Mouse (Mus musculus) stomach, postnatal 0 days (tissue): Measurements from ENCODE around the gene Mrln. TPM values are rescaled to one million over a fixed set of nuclear protein-coding genes. Genes with fewer than 3 reads are reported as not detected.

ENCODE experiments used
- ATAC-seq: fragments of 200-750 bp; cut with Nextera tagmentation; 2 replicates; pipeline ENCODE4 v1.8.0; 2017; ENCODE audit not compliant: low FRiP score, low TSS enrichment
- DNase-seq: peaks from one replicate; pipeline ENCODE4 v3.0.0-alpha.2; 2016; ENCODE audit warnings: low spot score
- H3K27ac ChIP-seq: fragments of 300-500 bp; sonication (generic); replicated peaks from 2 replicates; pipeline ENCODE4 v1.5.1; 2014; ENCODE audit warnings: mild to moderate bottlenecking, control low read depth
- H3K27me3 ChIP-seq: fragments of 300-500 bp; sonication (generic); 2 replicates; pipeline ENCODE4 v1.6.1; 2014; ENCODE audit warnings: low read length; ENCODE audit not compliant: control insufficient read depth, insufficient read depth
- H3K36me3 ChIP-seq: fragments of 300-500 bp; sonication (generic); 2 replicates; pipeline ENCODE4 v1.6.1; 2014; ENCODE audit warnings: low read length, mixed read lengths; ENCODE audit not compliant: control insufficient read depth, insufficient read depth
- H3K4me1 ChIP-seq: fragments of 300-500 bp; sonication (generic); replicated peaks from 2 replicates; pipeline ENCODE4 v1.6.1; 2014; ENCODE audit warnings: antibody characterized with exemption; ENCODE audit not compliant: control insufficient read depth, insufficient read depth
- H3K4me2 ChIP-seq: fragments of 300-500 bp; sonication (generic); replicated peaks from 2 replicates; pipeline ENCODE4 v1.6.1; 2014; ENCODE audit warnings: low read depth, mild to moderate bottlenecking, control low read depth, moderate library complexity
- H3K4me3 ChIP-seq: fragments of 300-500 bp; sonication (generic); 2 replicates; pipeline ENCODE4 v1.5.1; 2014; ENCODE audit warnings: low read depth, low read length, control low read depth
- H3K9ac ChIP-seq: fragments of 300-500 bp; sonication (generic); 2 replicates; pipeline ENCODE4 v1.6.1; 2014; ENCODE audit warnings: mild to moderate bottlenecking, low read length, control low read depth, mixed read lengths
- H3K9me3 ChIP-seq: fragments of 300-500 bp; sonication (generic); 2 replicates; pipeline ENCODE4 v1.6.1; 2016; ENCODE audit warnings: low read length; ENCODE audit not compliant: control insufficient read depth
- CTCF ChIP-seq: IDR thresholded peaks from 2 replicates; pipeline ENCODE4 v1.5.1; 2016; ENCODE audit warnings: antibody characterized with exemption, low read depth, mild to moderate bottlenecking, moderate library complexity
- EP300 ChIP-seq: optimal IDR thresholded peaks from 2 replicates; pipeline ENCODE3; 2016; ENCODE audit warnings: antibody characterized with exemption
- WGBS: fragments of 180-500 bp; shearing (Covaris S2); extraction: QIAGEN DNeasy Blood & Tissue Kit; methylation state at CpG from one replicate; pipeline ENCODE4 v1.1.7; 2014; 5-methylcytosine and 5-hydroxymethylcytosine counted together
- polyA plus RNA-seq: library from polyadenylated mRNA; unstranded; fragments of >200 nt; fragmentation: Nextera tagmentation; extraction: Ambion mirVana; gene quantifications from 2 replicates; pipeline ENCODE4 v1.2.1, GENCODE M21; 2015

Mrln gene
- polyA plus RNA-seq, 1 experiment from 2014 or later: 1.5 TPM

- no peak for ATAC-seq
- no peak overlapping the region for H3K4me2 ChIP-seq
- H3K4me1 ChIP-seq: no peaks in the 10 kb centered on the region
- 78% methylated on average over 3 of the region's 3 CpGs for WGBS
- TF ChIP-seq EP300: no peak
- no peak for TF ChIP-seq CTCF
- DNase-seq: no peak
- H3K27me3 ChIP-seq: no peaks in the 10 kb centered on the region
- H3K27ac ChIP-seq: no peak overlapping the region
- H3K9ac ChIP-seq: no peak overlapping the region
- H3K36me3 ChIP-seq: no peaks in the 10 kb centered on the region
- H3K4me3 ChIP-seq: no peak overlapping the region
- H3K9me3 ChIP-seq: no peaks in the 10 kb centered on the region
Measured at GRCm38 (mm10) chr10:70262051-70262450, 57.6 kb downstream of the Mrln start.

- H3K4me3 ChIP-seq: no peak overlapping the region
- DNase-seq: peak; percentile 25
- ATAC-seq: peak; percentile 58
- H3K36me3 ChIP-seq: no peaks in the 10 kb centered on the region
- H3K4me1 ChIP-seq: no peaks in the 10 kb centered on the region
- no peaks in the 10 kb centered on the region for H3K9me3 ChIP-seq
- no peaks in the 10 kb centered on the region for H3K27me3 ChIP-seq
- peak overlapping the region; percentile 61 for H3K27ac ChIP-seq
- no peak overlapping the region for H3K4me2 ChIP-seq
- TF ChIP-seq EP300 (no peak), CTCF (no peak)
- 29% methylated on average over 4 of the region's 4 CpGs for WGBS
- H3K9ac ChIP-seq: no peak overlapping the region
Measured at GRCm38 (mm10) chr10:70263681-70264189, 59.3 kb downstream of the Mrln start.

DNA sequence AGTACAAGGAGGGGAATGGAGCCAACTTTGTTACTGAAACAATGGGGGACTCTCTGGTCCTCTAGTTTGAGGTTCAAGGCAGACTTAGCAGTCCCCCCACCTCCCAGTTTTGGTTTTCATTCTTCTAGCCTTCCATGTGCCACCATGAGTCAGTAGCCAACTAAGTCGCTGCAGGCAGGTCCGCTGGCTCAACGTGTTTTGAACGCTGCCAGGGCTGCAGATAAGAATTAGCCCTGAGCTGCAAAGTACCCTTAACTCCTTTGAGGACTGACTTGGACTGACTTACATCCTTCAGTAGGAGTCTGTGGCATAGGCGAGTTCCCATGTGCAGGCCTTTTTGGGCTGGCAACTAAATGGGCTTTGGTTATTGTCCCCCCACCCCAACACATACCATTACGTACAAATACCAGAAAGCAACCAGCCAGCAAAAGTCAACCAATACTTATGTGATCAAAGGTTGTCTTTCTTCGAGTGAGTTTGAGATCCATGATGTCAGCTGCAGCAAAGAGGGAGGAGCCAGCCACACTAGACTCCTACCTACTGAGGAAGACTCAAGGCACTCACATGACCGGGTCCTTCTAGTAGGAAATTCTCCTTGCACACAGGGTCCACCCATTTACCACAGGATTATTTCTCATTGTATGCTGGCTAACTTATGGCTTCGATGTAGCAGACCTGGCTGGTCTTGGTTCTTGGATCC, 60.0 kb downstream of the Mrln start:
- Histone ChIP-seq H3K9me3 (no peaks in the 10 kb centered on the region), H3K4me3 (no peak overlapping the region), H3K9ac (no peak overlapping the region), H3K36me3 (no peaks in the 10 kb centered on the region), H3K4me2 (no peak overlapping the region), H3K27ac (peak overlapping the region; percentile 53; the same call in 1 of the 2 replicates), H3K4me1 (no peaks in the 10 kb centered on the region), H3K27me3 (no peaks in the 10 kb centered on the region)
- peak; percentile 31; the same call in 1 of the 2 replicates for ATAC-seq
- TF ChIP-seq EP300 (no peak), CTCF (no peak)
- 65% methylated on average over 9 of the region's 9 CpGs for WGBS
- peak; percentile 21 for DNase-seq

DNA sequence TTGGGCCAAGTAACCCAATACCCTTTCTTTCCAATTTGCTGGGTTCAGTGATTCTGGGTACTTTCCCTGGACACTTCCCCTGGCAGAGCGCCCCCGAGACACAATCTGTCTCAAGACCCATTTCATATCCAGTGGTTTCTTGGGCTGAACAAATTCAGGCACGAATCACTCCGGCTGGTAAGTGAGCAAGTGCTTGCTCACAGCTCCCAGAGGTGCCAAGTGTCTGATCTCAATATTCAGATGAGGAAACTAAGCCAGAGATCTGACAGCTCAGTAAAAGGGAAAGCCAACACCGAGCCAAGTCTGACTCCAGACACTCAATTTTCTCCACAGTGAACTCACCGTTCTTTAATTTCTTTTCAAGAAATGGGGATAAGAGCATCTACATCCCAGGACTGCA, 62.0 kb downstream of the Mrln start:
- Histone ChIP-seq H3K27ac (no peak overlapping the region), H3K4me2 (no peak overlapping the region), H3K36me3 (no peaks in the 10 kb centered on the region), H3K9me3 (no peaks in the 10 kb centered on the region), H3K27me3 (no peaks in the 10 kb centered on the region), H3K4me1 (no peaks in the 10 kb centered on the region), H3K4me3 (no peak overlapping the region), H3K9ac (no peak overlapping the region)
- ATAC-seq: no peak
- no peak for TF ChIP-seq CTCF
- TF ChIP-seq EP300: no peak
- no peak for DNase-seq
- 72% methylated on average over 6 of the region's 6 CpGs for WGBS

GRCm38 (mm10) chr10:70268581-70269446, 64.3 kb downstream of the Mrln start:
- Histone ChIP-seq H3K9ac (no peak overlapping the region), H3K27me3 (no peaks in the 10 kb centered on the region), H3K36me3 (no peaks in the 10 kb centered on the region), H3K4me1 (no peaks in the 10 kb centered on the region), H3K4me2 (no peak overlapping the region), H3K27ac (no peak overlapping the region; the same call in 1 of the 2 replicates), H3K4me3 (no peak overlapping the region), H3K9me3 (no peaks in the 10 kb centered on the region)
- WGBS: 64% methylated on average over 23 of the region's 23 CpGs
- TF ChIP-seq EP300 (no peak), CTCF (peak; percentile 36)
- ATAC-seq (peak; percentile 67), DNase-seq (no peak)

Other genes starting within 250 kb of the Mrln start
- 9.4 and 10.0 TPM in 2 replicates for gene Ccdc6, start 107.5 kb upstream of the Mrln start, polyA plus RNA-seq
- gene Slc16a9, start 40.4 kb downstream of the Mrln start, polyA plus RNA-seq: 2.5 and 2.9 TPM in 2 replicates
- 4.9 and 5.4 TPM in 2 replicates for gene Fam13c, start 235.8 kb downstream of the Mrln start, polyA plus RNA-seq